Mouse (Mus musculus) adrenal gland, postnatal 25 days (tissue): Measurements from ENCODE around the gene Ttc21a. TPM values are rescaled to one million over a fixed set of nuclear protein-coding genes. Genes with fewer than 3 reads are reported as not detected.

Experiments used
- DNase-seq: peaks from one replicate; pipeline ENCODE4 v3.0.0; 2021; ENCODE audit warnings: mixed read lengths
- total RNA-seq: library from RNA; stranded (reverse); gene quantifications from 2 replicates; pipeline ENCODE4 v1.2.3, GENCODE M21; 2021

The Ttc21a gene
- total RNA-seq, 1 experiment from 2014 or later: 0.15 TPM

GRCm38 (mm10) chr9:119976704-119977556 is 39.5 kb downstream of the Ttc21a start:
- no peak for DNase-seq

- no peak for DNase-seq
Observed at GRCm38 (mm10) chr9:119977557-119978060, 40.2 kb downstream of the Ttc21a start.

GRCm38 (mm10) chr9:119978151-119978810 is 40.9 kb downstream of the Ttc21a start:
- no peak for DNase-seq

- no peak for DNase-seq
Observed at GRCm38 (mm10) chr9:119978811-119979441, 41.5 kb downstream of the Ttc21a start.

DNA sequence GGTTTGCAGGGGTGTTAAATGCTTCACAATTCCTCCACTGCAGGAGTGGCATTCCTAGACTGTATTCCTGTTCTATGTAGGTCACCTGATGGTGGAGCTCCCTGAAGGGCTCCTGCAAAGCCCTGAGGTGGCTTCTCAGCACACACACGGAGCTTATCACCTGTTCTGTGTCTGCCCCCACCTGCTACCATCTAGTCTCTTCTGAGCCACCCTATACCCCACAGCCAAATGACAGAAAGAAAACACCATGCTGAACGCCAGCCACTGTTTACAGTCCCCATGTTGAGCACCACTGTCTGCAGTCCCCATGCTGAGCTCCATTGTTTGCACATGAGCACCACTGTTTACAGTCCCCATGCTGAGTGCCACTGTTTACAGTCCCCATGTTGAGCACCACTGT is 42.3 kb downstream of the Ttc21a start:
- no peak for DNase-seq

- DNase-seq: no peak
Observed at GRCm38 (mm10) chr9:119980770-119981182, 43.4 kb downstream of the Ttc21a start.

GRCm38 (mm10) chr9:119981183-119982179 is 44.1 kb downstream of the Ttc21a start:
- peak; percentile 59 for DNase-seq

DNA sequence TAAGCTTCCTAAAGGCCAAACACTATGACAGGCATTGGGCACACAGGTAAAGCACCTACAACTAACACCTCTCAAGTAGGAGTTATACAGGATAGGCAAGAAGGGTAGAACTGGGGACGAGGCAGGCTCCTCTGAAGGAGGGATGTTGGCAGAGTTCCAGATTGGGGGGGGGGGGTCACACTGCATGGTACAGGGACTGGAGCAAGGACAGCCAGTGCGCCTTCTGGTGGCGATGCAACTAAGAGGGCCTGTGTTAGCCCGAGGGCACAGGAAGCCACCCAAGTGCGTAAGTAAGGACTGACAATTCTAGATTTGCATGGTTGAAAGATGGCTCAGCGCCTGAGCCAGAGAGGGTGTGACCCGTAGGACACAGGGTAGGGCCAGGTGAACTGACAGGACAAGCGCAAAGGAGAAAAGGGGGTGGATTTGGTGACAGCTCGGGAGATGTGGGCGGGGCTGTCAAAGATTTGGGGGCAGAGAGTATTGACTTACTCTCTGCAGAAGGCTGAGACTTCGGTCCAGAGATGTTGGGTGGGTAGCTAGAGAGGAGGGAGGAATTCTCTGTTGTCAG is 44.9 kb downstream of the Ttc21a start:
- DNase-seq: peak; percentile 46

- DNase-seq: peak; percentile 73
Observed at GRCm38 (mm10) chr9:119982956-119983551, 45.6 kb downstream of the Ttc21a start.

- peak; percentile 97 for DNase-seq
Observed at GRCm38 (mm10) chr9:119983585-119984535, 46.5 kb downstream of the Ttc21a start.

DNA sequence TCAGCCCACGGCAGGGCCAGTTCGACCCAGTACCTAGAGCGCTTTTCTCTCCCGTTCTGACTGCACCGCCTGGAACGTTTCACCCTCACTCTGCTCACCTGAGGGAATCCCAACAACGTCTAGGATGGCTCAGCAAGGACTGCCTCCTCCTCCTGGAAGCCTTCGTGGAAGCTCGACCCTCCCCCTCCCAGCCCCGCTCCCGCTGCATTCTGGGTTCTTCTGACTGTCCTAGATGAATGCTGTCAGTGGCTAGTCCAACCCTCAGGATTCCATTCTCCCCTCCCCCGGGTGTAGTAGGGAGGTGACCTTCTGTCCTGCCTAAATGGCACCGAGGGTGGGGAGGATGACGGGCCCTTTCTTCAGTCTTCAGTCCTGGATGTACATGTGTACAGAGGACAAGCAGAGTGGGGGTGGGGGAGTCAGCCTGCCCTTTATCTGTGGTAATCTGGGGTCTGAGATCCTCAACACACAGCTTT is 47.2 kb downstream of the Ttc21a start, which contains the start of gene Csrnp1:
Gene Csrnp1 (minus strand): TSS at position 123 of the 476 bp plus-strand sequence.
- no peak for DNase-seq

DNA sequence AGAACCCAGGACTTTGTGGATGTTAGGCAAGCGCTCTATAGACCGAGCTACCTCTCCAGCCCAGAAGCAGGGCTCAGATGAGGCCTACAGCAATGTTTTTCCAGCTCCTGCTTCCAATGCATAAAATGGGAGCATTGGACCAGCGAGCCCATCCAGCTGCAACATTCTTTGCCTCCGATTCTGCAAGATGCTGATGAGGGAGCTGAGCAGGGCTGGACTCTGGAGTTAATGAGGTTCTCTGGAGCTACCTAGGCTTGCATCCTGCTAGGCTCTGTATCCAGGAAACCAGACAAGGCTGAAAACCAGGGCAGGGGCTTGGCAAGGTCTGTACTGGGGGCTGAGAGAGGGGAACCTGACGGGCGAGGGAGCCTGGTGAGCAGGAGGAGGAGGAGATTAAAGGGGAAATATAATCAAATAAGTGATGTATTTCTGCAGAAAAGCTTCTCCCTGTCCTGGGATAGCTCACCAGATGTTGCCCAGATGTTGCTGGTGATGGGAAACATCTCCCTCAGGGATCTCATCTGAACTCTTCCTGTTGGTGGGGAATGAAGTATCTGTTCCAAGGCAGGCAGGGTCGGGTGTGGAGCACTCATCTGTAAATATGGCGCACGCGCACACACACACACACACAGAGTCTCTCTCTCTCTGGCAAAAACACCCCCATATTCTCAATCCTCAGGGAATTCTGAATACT is 48.6 kb downstream of the Ttc21a start:
- no peak for DNase-seq

- DNase-seq: no peak
Observed at GRCm38 (mm10) chr9:119988304-119988703, 50.9 kb downstream of the Ttc21a start.

- no peak for DNase-seq
Observed at GRCm38 (mm10) chr9:119991310-119991709, 53.9 kb downstream of the Ttc21a start.

DNA sequence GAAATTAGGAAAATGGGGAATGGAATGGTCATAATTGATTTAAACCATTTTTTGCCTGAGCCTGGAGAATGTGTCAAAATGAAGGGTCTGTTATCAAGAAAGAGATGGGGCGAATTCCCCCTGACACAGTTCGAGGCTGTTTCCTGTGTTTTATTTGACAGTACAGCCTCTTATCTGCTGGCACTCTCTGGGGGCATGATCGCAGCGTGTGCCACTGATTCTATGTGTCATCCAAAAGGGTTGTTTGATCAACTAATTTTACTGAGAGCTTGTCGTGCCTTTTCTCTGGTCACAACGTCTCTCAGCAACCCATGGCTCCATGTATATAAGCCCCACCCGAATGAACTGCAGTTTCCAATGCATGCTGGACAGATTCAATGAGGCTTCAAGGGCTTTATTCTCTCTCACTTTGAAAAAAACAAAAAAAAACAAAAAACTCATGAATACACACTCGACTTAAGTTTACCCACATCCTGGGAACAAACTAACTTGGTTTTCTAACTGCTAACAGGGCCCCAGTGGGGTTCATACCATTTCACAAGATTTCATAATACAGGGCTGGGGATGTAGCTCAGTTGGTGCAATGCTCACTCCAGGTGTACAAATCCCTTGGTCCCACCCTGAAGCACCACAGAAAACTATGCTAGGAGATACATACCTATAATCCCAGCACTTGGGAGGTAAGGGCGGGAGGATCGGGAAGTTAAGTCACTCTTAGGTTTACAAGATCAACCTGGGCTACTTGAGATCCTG is 55.9 kb downstream of the Ttc21a start:
- DNase-seq: no peak

- no peak for DNase-seq
Observed at GRCm38 (mm10) chr9:119994207-119994606, 56.8 kb downstream of the Ttc21a start.

- no peak for DNase-seq
Observed at GRCm38 (mm10) chr9:119996080-119996479, 58.7 kb downstream of the Ttc21a start.

DNA sequence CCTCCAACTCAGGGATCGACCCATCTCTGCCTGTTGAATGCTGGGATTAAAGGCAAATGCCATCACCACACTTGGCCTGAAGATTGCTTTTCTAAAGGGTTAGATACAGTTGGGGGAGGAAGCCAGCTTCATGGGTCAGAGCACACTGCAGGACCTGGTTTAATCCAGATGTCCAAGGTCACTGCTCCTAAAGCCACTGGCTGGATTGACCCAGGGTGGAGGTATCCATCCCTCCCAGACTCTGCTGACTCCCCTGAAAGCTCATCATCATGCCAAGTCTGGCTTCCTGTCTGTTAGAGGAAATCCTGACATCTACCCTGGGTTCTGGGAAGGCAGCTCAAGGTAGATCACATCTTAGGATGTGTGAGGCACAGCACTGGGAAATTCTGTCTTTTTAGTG is 61.4 kb downstream of the Ttc21a start:
- no peak for DNase-seq
